Comparison of ENCODE assay signal across 14 mouse cellular contexts in the genomic region with DNA sequence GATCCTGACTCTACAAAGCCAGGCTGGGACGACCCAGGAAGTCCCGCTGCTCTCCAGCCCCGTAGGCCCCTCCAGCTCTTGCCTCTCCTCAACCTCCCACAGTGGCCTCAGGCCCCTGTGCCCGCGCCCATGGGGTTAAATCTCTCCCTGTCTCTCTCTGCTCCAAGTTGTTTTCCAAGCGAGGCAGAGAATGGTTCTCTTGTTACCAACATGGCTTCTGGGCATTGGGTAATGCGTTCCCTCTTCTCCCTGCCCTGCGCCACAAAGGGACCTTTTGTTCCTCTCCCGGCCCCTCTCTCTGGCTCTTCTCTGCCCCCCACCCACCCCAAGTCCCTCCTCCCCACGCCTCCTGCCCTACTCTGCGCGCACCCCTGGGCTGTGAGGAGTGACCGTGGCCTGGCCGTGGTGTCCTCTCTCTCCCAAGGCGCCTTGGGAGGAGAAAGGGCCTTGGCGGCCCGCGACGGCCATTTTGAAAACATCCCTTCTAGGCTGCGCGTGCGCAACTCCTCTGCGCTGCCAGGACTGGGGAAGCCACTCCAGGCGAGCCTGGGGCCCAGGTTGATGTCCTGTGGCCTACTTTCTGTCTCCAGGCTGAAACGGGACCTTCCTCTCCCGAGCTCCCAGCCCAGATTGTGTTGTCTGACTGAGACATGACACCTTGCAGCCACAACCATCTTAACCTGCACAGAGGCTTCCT. TPM values are rescaled to one million over a fixed set of nuclear protein-coding genes. Genes with fewer than 3 reads are reported as not detected.
A peak's percentile ranks its signal among the peaks of the same experiment; 100 is the strongest.
DNase-seq lines count a peak whose midpoint lies in the region; ATAC-seq and TF ChIP-seq lines count a peak whose summit lies in the region.
"Had no signal": no experiment of that assay in that cellular context is flagged by ENCODE, and none has a peak within 500 bp of the region (broad histone marks: within the 10 kb centered on the region; RNA-seq: fewer than 3 reads in every experiment).

No protein-coding gene starts in this region.

- H3K27me3 ChIP-seq in intestine, embryonic 14.5 days (replicated peaks; ENCODE audit: control insufficient read depth, insufficient read depth, low read length), result no peaks in the 10 kb centered on the region
- no peaks in the 10 kb centered on the region for H3K27me3 ChIP-seq in intestine, postnatal 0 days (replicated peaks; ENCODE audit: control insufficient read depth, insufficient read depth, low read length)
- no peaks in the 10 kb centered on the region for H3K27me3 ChIP-seq in embryonic facial prominence, embryonic 15.5 days
- H3K27me3 ChIP-seq: limb, embryonic 12.5 days; midbrain, embryonic 13.5 days had no signal

- TF ChIP-seq CTCF in intestine, postnatal 0 days (IDR thresholded peaks at IDR 0.05; ENCODE audit: low read depth), result no peak

- WGBS in intestine, embryonic 14.5 days, result 84% methylated on average over 26 of the region's 26 CpGs
- 87% methylated on average over 26 of the region's 26 CpGs for WGBS in intestine, postnatal 0 days
- 64% methylated on average over 26 of the region's 26 CpGs for WGBS in embryonic facial prominence, embryonic 15.5 days

- H3K36me3 ChIP-seq in intestine, embryonic 14.5 days (ENCODE audit: control insufficient read depth, insufficient read depth, low read length), result no peaks in the 10 kb centered on the region
- H3K36me3 ChIP-seq in intestine, postnatal 0 days (ENCODE audit: control insufficient read depth, insufficient read depth), result no peaks in the 10 kb centered on the region
- no peaks in the 10 kb centered on the region for H3K36me3 ChIP-seq in embryonic facial prominence, embryonic 15.5 days
- H3K36me3 ChIP-seq: limb, embryonic 12.5 days; midbrain, embryonic 13.5 days had no signal

- H3K4me2 ChIP-seq in intestine, embryonic 14.5 days (ENCODE audit: low read length), result no peak overlapping the region
- no peak overlapping the region for H3K4me2 ChIP-seq in intestine, postnatal 0 days (replicated peaks; ENCODE audit: low read depth)
- no peak overlapping the region for H3K4me2 ChIP-seq in embryonic facial prominence, embryonic 15.5 days (replicated peaks)
- H3K4me2 ChIP-seq: limb, embryonic 12.5 days; midbrain, embryonic 13.5 days had no signal

- no peaks in the 10 kb centered on the region for H3K4me1 ChIP-seq in intestine, embryonic 14.5 days (replicated peaks; ENCODE audit: control insufficient read depth, insufficient read depth, low read length)
- H3K4me1 ChIP-seq in intestine, postnatal 0 days (replicated peaks; ENCODE audit: control insufficient read depth, insufficient read depth, low read length), result no peaks in the 10 kb centered on the region
- no peaks in the 10 kb centered on the region for H3K4me1 ChIP-seq in embryonic facial prominence, embryonic 15.5 days
- H3K4me1 ChIP-seq: midbrain, embryonic 13.5 days had no signal

- H3K27ac ChIP-seq in intestine, embryonic 14.5 days (ENCODE audit: low read depth), result peak overlapping the region; percentile 5; the same call in 1 of the 2 replicates
- H3K27ac ChIP-seq in intestine, postnatal 0 days (ENCODE audit: low read depth, low read length), result no peak overlapping the region
- 0 out of 2 replicates have a peak overlapping the region, but pooled peaks have one; percentile 12 for H3K27ac ChIP-seq in embryonic facial prominence, embryonic 15.5 days (replicated peaks)
- H3K27ac ChIP-seq: limb, embryonic 12.5 days; midbrain, embryonic 13.5 days had no signal

- H3K9me3 ChIP-seq in intestine, embryonic 14.5 days (ENCODE audit: control insufficient read depth, low read length), result no peaks in the 10 kb centered on the region
- H3K9me3 ChIP-seq in intestine, postnatal 0 days (ENCODE audit: control insufficient read depth), result no peaks in the 10 kb centered on the region
- no peaks in the 10 kb centered on the region for H3K9me3 ChIP-seq in embryonic facial prominence, embryonic 15.5 days (replicated peaks)
- H3K9me3 ChIP-seq: limb, embryonic 12.5 days; midbrain, embryonic 13.5 days had no signal

- H3K9ac ChIP-seq in intestine, embryonic 14.5 days (ENCODE audit: low read length), result no peak overlapping the region
- H3K9ac ChIP-seq in intestine, postnatal 0 days (ENCODE audit: low read depth, low read length), result no peak overlapping the region
- no peak overlapping the region for H3K9ac ChIP-seq in embryonic facial prominence, embryonic 15.5 days
- H3K9ac ChIP-seq: limb, embryonic 12.5 days; midbrain, embryonic 13.5 days had no signal

- DNase-seq in intestine, embryonic 14.5 days (ENCODE audit: low spot score), result no peak
- peak; percentile 15 for DNase-seq in right cerebral cortex, postnatal 14 days
- DNase-seq in right cerebral cortex, adult 2 months (ENCODE audit: low spot score in 2 of 2), result no peak
- DNase-seq in testis, postnatal 14 days (ENCODE audit: low spot score), result peak; percentile 63
- no peak for DNase-seq in adrenal gland, postnatal 14 days
- DNase-seq in adrenal gland, postnatal 4 days (ENCODE audit: low spot score in 2 of 2), result no peak
- DNase-seq: cerebellum, adult 11 months; heart, postnatal 14 days; kidney, postnatal 25 days; thymus, adult 18-20 months had no signal

- peak; percentile 57 for ATAC-seq in intestine, embryonic 14.5 days (replicated peaks; ENCODE audit: low FRiP score, low TSS enrichment, low read depth)
- no peak for ATAC-seq in intestine, postnatal 0 days
- peak; percentile 58 for ATAC-seq in embryonic facial prominence, embryonic 15.5 days (ENCODE audit: insufficient number of reproducible peaks, low FRiP score, low TSS enrichment, low read depth)
- ATAC-seq: midbrain, embryonic 13.5 days had no signal

- no peak overlapping the region for H3K4me3 ChIP-seq in intestine, embryonic 14.5 days (ENCODE audit: low read depth, low read length)
- H3K4me3 ChIP-seq in intestine, postnatal 0 days (ENCODE audit: low read depth, low read length), result no peak overlapping the region
- no peak overlapping the region for H3K4me3 ChIP-seq in embryonic facial prominence, embryonic 15.5 days (replicated peaks)
- H3K4me3 ChIP-seq: limb, embryonic 12.5 days; midbrain, embryonic 13.5 days had no signal

RNA-seq across cellular contexts. Expression of a gene that starts 16.1 kb away (rescaled TPM):
- polyA plus RNA-seq in intestine, embryonic 14.5 days (2014; fragmentation: Nextera tagmentation; extraction: Ambion mirVana), result 28.3 and 30.1 TPM in 2 replicates
- 21.9 and 24.6 TPM in 2 replicates for polyA plus RNA-seq in intestine, postnatal 0 days (2015; fragmentation: Nextera tagmentation; extraction: Ambion mirVana)
- 46.2 and 50.4 TPM in 2 replicates for polyA plus RNA-seq in embryonic facial prominence, embryonic 15.5 days (2015; fragmentation: Nextera tagmentation; extraction: Ambion mirVana)
- total RNA-seq in adrenal gland, postnatal 14 days (2021), result 18.6 and 22.9 TPM in 2 replicates
- total RNA-seq in adrenal gland, postnatal 4 days (2021), result 10 to 100 TPM; 32.1 to 33.2 TPM

RNA-seq across cellular contexts. Expression of a gene that starts 16.3 kb away (rescaled TPM):
- 0.30 and 0.58 TPM in 2 replicates for polyA plus RNA-seq in intestine, embryonic 14.5 days (2014; fragmentation: Nextera tagmentation; extraction: Ambion mirVana)
- polyA plus RNA-seq in intestine, postnatal 0 days (2015; fragmentation: Nextera tagmentation; extraction: Ambion mirVana), result 0.14 and 0.30 TPM in 2 replicates
- polyA plus RNA-seq in embryonic facial prominence, embryonic 15.5 days (2015; fragmentation: Nextera tagmentation; extraction: Ambion mirVana), result 0.94 and 1.3 TPM in 2 replicates
- 0.22 TPM in 1 of 2 replicates, not detected in the other for total RNA-seq in adrenal gland, postnatal 14 days (2021)
- under 1 TPM; 0.17 to 0.70 TPM for total RNA-seq in adrenal gland, postnatal 4 days (2021)

RNA-seq across cellular contexts. Expression of a gene that starts 41.7 kb away (rescaled TPM):
- 0.13 and 0.19 TPM in 2 replicates for polyA plus RNA-seq in intestine, embryonic 14.5 days (2014; fragmentation: Nextera tagmentation; extraction: Ambion mirVana)
- 0.12 TPM in 1 of 2 replicates, not detected in the other for polyA plus RNA-seq in intestine, postnatal 0 days (2015; fragmentation: Nextera tagmentation; extraction: Ambion mirVana)
- 0.35 and 0.58 TPM in 2 replicates for polyA plus RNA-seq in embryonic facial prominence, embryonic 15.5 days (2015; fragmentation: Nextera tagmentation; extraction: Ambion mirVana)
- total RNA-seq in adrenal gland, postnatal 14 days (2021), result not detected in 2 replicates
- under 1 TPM; 0.17 TPM for total RNA-seq in adrenal gland, postnatal 4 days (2021)

RNA-seq across cellular contexts. Expression of a gene that starts 47.9 kb away (rescaled TPM):
- 17.2 TPM in 2 replicates for polyA plus RNA-seq in intestine, embryonic 14.5 days (2014; fragmentation: Nextera tagmentation; extraction: Ambion mirVana)
- 2.8 and 3.5 TPM in 2 replicates for polyA plus RNA-seq in intestine, postnatal 0 days (2015; fragmentation: Nextera tagmentation; extraction: Ambion mirVana)
- 11.8 and 12.5 TPM in 2 replicates for polyA plus RNA-seq in embryonic facial prominence, embryonic 15.5 days (2015; fragmentation: Nextera tagmentation; extraction: Ambion mirVana)
- 2.3 and 3.3 TPM in 2 replicates for total RNA-seq in adrenal gland, postnatal 14 days (2021)
- 10 to 100 TPM in 1 of 2 experiments, 1 to 10 TPM in 1; 9.5 to 12.3 TPM for total RNA-seq in adrenal gland, postnatal 4 days (2021)

Comparison
In these comparisons a context has a peak if more than half of its experiments do, and no peak if none do; other contexts are left out.
1. DNase-seq: peak in right cerebral cortex, postnatal 14 days (single experiment) and testis, postnatal 14 days (single experiment); none in intestine, embryonic 14.5 days (single experiment), right cerebral cortex, adult 2 months (0 of 2), adrenal gland, postnatal 14 days (single experiment) and adrenal gland, postnatal 4 days (0 of 2).